Mouse (Mus musculus) lung, embryonic 16.5 days (tissue): ENCODE measurements around the gene Tenm3. TPM values are rescaled to one million over a fixed set of nuclear protein-coding genes. Genes with fewer than 3 reads are reported as not detected.

ENCODE experiments used
- ATAC-seq: fragments of 200-750 bp; cut with Nextera tagmentation; 2 replicates; pipeline ENCODE4 v1.8.0; 2017; ENCODE audit warnings: low read depth, mild to moderate bottlenecking, moderate library complexity
- H3K27ac ChIP-seq: fragments of 300-500 bp; sonication (generic); 2 replicates; pipeline ENCODE4 v1.5.1; 2014; ENCODE audit warnings: mild to moderate bottlenecking, control low read depth, low read length
- H3K27me3 ChIP-seq: fragments of 300-500 bp; sonication (generic); 2 replicates; pipeline ENCODE4 v1.6.1; 2014; ENCODE audit warnings: low read depth, low read length, mixed read lengths; ENCODE audit not compliant: control insufficient read depth, insufficient read depth
- H3K36me3 ChIP-seq: fragments of 300-500 bp; sonication (generic); 2 replicates; pipeline ENCODE4 v1.6.1; 2014; ENCODE audit warnings: low read length; ENCODE audit not compliant: control insufficient read depth, insufficient read depth
- H3K4me1 ChIP-seq: fragments of 300-500 bp; sonication (generic); replicated peaks from 2 replicates; pipeline ENCODE4 v1.6.1; 2014; ENCODE audit warnings: low read length, mixed read lengths; ENCODE audit not compliant: control insufficient read depth, insufficient read depth
- H3K4me2 ChIP-seq: fragments of 300-500 bp; sonication (generic); 2 replicates; pipeline ENCODE4 v1.6.1; 2014; ENCODE audit warnings: low read depth, low read length, control low read depth
- H3K4me3 ChIP-seq: fragments of 300-500 bp; sonication (generic); 2 replicates; pipeline ENCODE4 v1.5.1; 2014; ENCODE audit warnings: mild to moderate bottlenecking, low read length, control low read depth
- H3K9ac ChIP-seq: fragments of 300-500 bp; sonication (generic); 2 replicates; pipeline ENCODE4 v1.6.1; 2014; ENCODE audit warnings: low read length, control low read depth
- H3K9me3 ChIP-seq: fragments of 300-500 bp; sonication (generic); 2 replicates; pipeline ENCODE4 v1.6.1; 2016; ENCODE audit warnings: low read length; ENCODE audit not compliant: control insufficient read depth
- WGBS: fragments of 180-500 bp; shearing (Covaris S2); extraction: QIAGEN DNeasy Blood & Tissue Kit; methylation state at CpG from one replicate; pipeline ENCODE4 v1.1.7; 2014; 5-methylcytosine and 5-hydroxymethylcytosine counted together
- polyA plus RNA-seq: library from polyadenylated mRNA; unstranded; fragments of >200 nt; fragmentation: Nextera tagmentation; extraction: Ambion mirVana; gene quantifications from 2 replicates; pipeline ENCODE4 v1.2.1, GENCODE M21; 2015

The Tenm3 gene
- polyA plus RNA-seq, 1 experiment from 2014 or later = 4.1 TPM

DNA sequence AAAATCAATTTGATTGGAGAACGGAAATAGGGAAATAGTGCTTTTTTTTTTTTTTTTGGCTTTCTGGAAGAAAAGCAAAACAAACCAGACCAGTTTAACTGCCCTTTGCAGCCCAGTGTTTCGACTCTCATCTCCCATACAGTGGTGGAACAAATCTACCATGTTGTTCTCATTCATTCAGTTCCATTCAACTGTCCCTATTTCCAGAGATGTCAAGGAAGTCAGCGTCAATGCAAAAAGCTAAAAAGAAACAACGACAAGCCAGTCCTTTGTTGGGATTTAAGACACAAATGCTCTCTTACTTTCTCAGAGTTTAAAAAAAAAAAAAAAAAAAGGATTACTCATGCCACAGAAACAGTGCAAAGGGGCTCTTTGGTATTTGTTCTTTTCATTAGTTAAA is 502.1 kb downstream of the Tenm3 start:
- 83% methylated on average over 4 of the region's 4 CpGs for WGBS
- Histone ChIP-seq H3K36me3 (no peaks in the 10 kb centered on the region), H3K4me2 (no peak overlapping the region), H3K27ac (no peak overlapping the region), H3K9ac (no peak overlapping the region), H3K4me1 (no peaks in the 10 kb centered on the region), H3K4me3 (no peak overlapping the region), H3K9me3 (no peaks in the 10 kb centered on the region), H3K27me3 (no peaks in the 10 kb centered on the region)
- no peak for ATAC-seq

GRCm38 (mm10) chr8:48341276-48341675 is 502.5 kb downstream of the Tenm3 start:
- Histone ChIP-seq H3K9me3 (no peaks in the 10 kb centered on the region), H3K9ac (no peak overlapping the region), H3K36me3 (no peaks in the 10 kb centered on the region), H3K4me2 (no peak overlapping the region), H3K27me3 (no peaks in the 10 kb centered on the region), H3K27ac (no peak overlapping the region), H3K4me3 (no peak overlapping the region), H3K4me1 (no peaks in the 10 kb centered on the region)
- 83% methylated on average over 5 of the region's 5 CpGs for WGBS
- no peak for ATAC-seq

DNA sequence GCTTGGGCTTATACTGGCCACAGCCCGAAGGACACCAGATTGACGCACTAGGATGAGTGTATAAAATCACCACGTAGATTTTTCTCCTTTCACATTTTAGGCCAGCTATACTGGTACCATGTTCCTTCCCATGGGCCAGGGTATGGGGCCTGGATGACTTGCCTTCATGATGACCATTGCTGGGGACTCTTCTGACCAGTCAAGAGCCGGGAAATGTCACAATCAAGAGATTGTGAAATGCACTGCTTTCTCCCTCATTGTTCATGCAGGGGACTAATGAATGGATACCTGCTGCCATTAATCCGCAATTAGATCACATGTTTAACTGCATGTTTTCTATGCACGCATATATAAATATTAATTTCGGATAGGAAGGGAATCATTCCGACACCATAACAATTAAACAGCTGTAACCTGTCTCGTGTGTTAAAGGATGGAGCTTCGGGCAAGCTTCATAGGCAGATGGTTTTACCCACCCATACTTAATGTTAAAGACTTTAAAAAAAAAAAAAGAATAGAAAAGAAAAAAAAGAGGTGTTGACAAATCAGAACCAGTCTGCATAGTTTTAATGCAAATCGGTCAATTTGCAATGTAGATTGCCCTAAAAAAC is 521.0 kb downstream of the Tenm3 start:
- Histone ChIP-seq H3K4me2 (no peak overlapping the region), H3K9me3 (no peaks in the 10 kb centered on the region), H3K36me3 (no peaks in the 10 kb centered on the region), H3K4me1 (no peaks in the 10 kb centered on the region), H3K9ac (no peak overlapping the region), H3K4me3 (no peak overlapping the region), H3K27me3 (no peaks in the 10 kb centered on the region), H3K27ac (no peak overlapping the region)
- WGBS = 92% methylated on average over 11 of the region's 11 CpGs
- no peak for ATAC-seq

- Histone ChIP-seq H3K4me2 (no peak overlapping the region), H3K4me1 (no peaks in the 10 kb centered on the region), H3K9me3 (no peaks in the 10 kb centered on the region), H3K9ac (no peak overlapping the region), H3K27ac (no peak overlapping the region), H3K36me3 (no peaks in the 10 kb centered on the region), H3K27me3 (no peaks in the 10 kb centered on the region), H3K4me3 (no peak overlapping the region)
- WGBS = 95% methylated on average over 6 of the region's 6 CpGs
- ATAC-seq = no peak
Observed at GRCm38 (mm10) chr8:48322240-48322639, 521.5 kb downstream of the Tenm3 start.

DNA sequence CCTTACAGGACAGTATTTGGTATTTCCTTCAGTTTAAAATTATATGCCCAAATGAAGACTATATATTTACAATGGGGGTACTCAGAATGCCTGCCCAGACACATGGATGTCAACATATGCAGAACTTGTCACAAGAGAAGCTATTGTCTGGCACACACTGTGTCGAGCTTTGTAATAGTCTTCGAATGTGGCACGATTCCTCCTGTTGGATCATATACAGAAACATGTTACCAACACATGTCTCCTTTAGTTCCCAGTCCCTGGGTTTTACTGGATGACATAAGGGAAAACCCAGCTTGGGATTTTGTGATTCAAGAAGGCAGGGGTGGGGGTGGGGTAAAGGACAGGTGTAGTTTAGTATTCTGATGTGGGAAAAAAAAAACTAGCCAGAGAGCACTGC is 524.1 kb downstream of the Tenm3 start:
- Histone ChIP-seq H3K27ac (no peak overlapping the region), H3K9ac (no peak overlapping the region), H3K9me3 (no peaks in the 10 kb centered on the region), H3K27me3 (no peaks in the 10 kb centered on the region), H3K4me1 (no peaks in the 10 kb centered on the region), H3K36me3 (no peaks in the 10 kb centered on the region), H3K4me2 (no peak overlapping the region), H3K4me3 (no peak overlapping the region)
- ATAC-seq = no peak
- 89% methylated on average over 3 of the region's 3 CpGs for WGBS

- 85% methylated on average over 10 of the region's 10 CpGs for WGBS
- no peak overlapping the region for H3K4me3 ChIP-seq
- H3K9me3 ChIP-seq = no peaks in the 10 kb centered on the region
- no peak overlapping the region for H3K9ac ChIP-seq
- no peaks in the 10 kb centered on the region for H3K36me3 ChIP-seq
- H3K4me1 ChIP-seq = no peaks in the 10 kb centered on the region
- no peaks in the 10 kb centered on the region for H3K27me3 ChIP-seq
- no peak overlapping the region for H3K4me2 ChIP-seq
- ATAC-seq = no peak
- no peak overlapping the region for H3K27ac ChIP-seq
Observed at GRCm38 (mm10) chr8:48317498-48317897, 526.3 kb downstream of the Tenm3 start.

DNA sequence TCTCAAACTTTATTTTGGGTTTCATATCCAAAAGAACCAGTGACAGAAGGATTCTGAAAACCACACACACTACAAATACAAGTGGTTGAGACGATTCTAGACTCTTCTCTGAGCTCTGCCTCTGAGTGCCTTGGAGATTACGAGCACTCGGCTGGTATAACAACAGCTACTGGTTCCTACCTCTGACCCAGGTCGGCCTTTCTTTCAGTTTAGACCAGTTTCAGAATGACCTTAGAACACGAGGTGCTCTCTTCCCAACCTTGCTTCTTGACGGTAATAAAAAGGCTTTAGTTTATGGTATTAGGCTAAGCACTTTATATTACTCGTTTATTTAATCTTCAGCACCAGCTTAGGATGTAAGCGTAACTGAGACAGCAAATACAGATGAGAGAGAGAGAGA is 528.1 kb downstream of the Tenm3 start:
- no peak overlapping the region for H3K4me2 ChIP-seq
- no peaks in the 10 kb centered on the region for H3K9me3 ChIP-seq
- no peak for ATAC-seq
- H3K36me3 ChIP-seq = no peaks in the 10 kb centered on the region
- no peak overlapping the region for H3K27ac ChIP-seq
- no peak overlapping the region for H3K9ac ChIP-seq
- WGBS = 84% methylated on average over 8 of the region's 8 CpGs
- H3K4me3 ChIP-seq = no peak overlapping the region
- no peaks in the 10 kb centered on the region for H3K27me3 ChIP-seq
- H3K4me1 ChIP-seq = no peaks in the 10 kb centered on the region

DNA sequence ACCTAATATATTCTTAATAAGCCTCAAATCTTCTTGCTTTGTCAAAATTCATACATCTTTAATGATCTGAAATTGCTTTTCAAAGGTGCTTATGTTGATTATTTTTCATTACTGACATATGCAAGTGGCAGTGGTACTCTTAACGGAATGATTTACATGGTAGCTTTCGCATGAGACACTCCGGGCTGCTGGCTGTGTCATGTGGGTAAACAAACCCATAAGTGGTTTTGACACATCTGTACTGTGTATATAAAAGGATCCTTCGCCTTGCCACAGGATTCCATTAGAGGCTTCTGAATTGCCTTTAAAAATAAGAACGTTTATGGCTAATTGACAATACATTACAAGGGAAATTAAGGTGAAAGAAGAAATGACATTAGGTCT is 529.8 kb downstream of the Tenm3 start:
- no peaks in the 10 kb centered on the region for H3K36me3 ChIP-seq
- H3K4me2 ChIP-seq = no peak overlapping the region
- no peaks in the 10 kb centered on the region for H3K27me3 ChIP-seq
- no peaks in the 10 kb centered on the region for H3K9me3 ChIP-seq
- H3K9ac ChIP-seq = no peak overlapping the region
- 53% methylated on average over 5 of the region's 5 CpGs for WGBS
- H3K4me3 ChIP-seq = no peak overlapping the region
- ATAC-seq = no peak
- H3K27ac ChIP-seq = no peak overlapping the region
- H3K4me1 ChIP-seq = peaks cover 4% of the 10 kb centered on the region; the same call in 1 of the 2 replicates

- no peak overlapping the region for H3K4me3 ChIP-seq
- H3K36me3 ChIP-seq = no peaks in the 10 kb centered on the region
- no peak overlapping the region for H3K9ac ChIP-seq
- no peak overlapping the region for H3K4me2 ChIP-seq
- no peaks in the 10 kb centered on the region for H3K9me3 ChIP-seq
- no peak overlapping the region for H3K27ac ChIP-seq
- 74% methylated on average over 11 of the region's 11 CpGs for WGBS
- H3K27me3 ChIP-seq = no peaks in the 10 kb centered on the region
- ATAC-seq = no peak
- peaks cover 4% of the 10 kb centered on the region; the same call in 1 of the 2 replicates for H3K4me1 ChIP-seq
Observed at GRCm38 (mm10) chr8:48313210-48313984, 530.4 kb downstream of the Tenm3 start.
